Mouse (Mus musculus) kidney, embryonic 15.5 days (tissue): ENCODE measurements around the gene Ntn4. TPM values are rescaled to one million over a fixed set of nuclear protein-coding genes. Genes with fewer than 3 reads are reported as not detected.
"Not testable (repeated sequence)": the region's sequence is repeated elsewhere in the genome, so short reads cannot be mapped to it uniquely, and the experiment has no call there.

Experiments used
- ATAC-seq: fragments of 200-750 bp; cut with Nextera tagmentation; replicated peaks from 2 replicates; pipeline ENCODE4 v1.8.0; 2017; ENCODE audit warnings: moderate TSS enrichment; ENCODE audit not compliant: low FRiP score
- H3K27ac ChIP-seq: fragments of 300-500 bp; sonication (generic); 2 replicates; pipeline ENCODE4 v1.5.1; 2015; ENCODE audit warnings: mild to moderate bottlenecking, inconsistent platforms
- H3K27me3 ChIP-seq: fragments of 300-500 bp; sonication (generic); 2 replicates; pipeline ENCODE4 v1.6.1; 2015; ENCODE audit warnings: inconsistent platforms
- H3K36me3 ChIP-seq: fragments of 300-500 bp; sonication (generic); 2 replicates; pipeline ENCODE4 v1.6.1; 2015; ENCODE audit warnings: inconsistent platforms
- H3K4me1 ChIP-seq: fragments of 300-500 bp; sonication (generic); 2 replicates; pipeline ENCODE4 v1.6.1; 2015; ENCODE audit warnings: inconsistent platforms
- H3K4me2 ChIP-seq: fragments of 300-500 bp; sonication (generic); 2 replicates; pipeline ENCODE4 v1.6.1; 2015; ENCODE audit warnings: moderate library complexity, mild to moderate bottlenecking, inconsistent platforms
- H3K4me3 ChIP-seq: fragments of 300-500 bp; sonication (generic); replicated peaks from 2 replicates; pipeline ENCODE4 v1.5.1; 2015; ENCODE audit warnings: mild to moderate bottlenecking, inconsistent platforms
- H3K9ac ChIP-seq: fragments of 300-500 bp; sonication (generic); 2 replicates; pipeline ENCODE4 v1.6.1; 2015; ENCODE audit warnings: mild to moderate bottlenecking, inconsistent platforms
- H3K9me3 ChIP-seq: fragments of 300-500 bp; sonication (generic); replicated peaks from 2 replicates; pipeline ENCODE4 v1.6.1; 2016; ENCODE audit warnings: inconsistent platforms
- WGBS: fragments of 180-500 bp; shearing (Covaris S2); methylation state at CpG from one replicate; pipeline ENCODE4 v1.1.7; 2015; ENCODE audit warnings: mixed read lengths; 5-methylcytosine and 5-hydroxymethylcytosine counted together
- polyA plus RNA-seq: library from polyadenylated mRNA; unstranded; fragments of >200 nt; fragmentation: Nextera tagmentation; extraction: Ambion mirVana; gene quantifications from 2 replicates; pipeline ENCODE4 v1.2.1, GENCODE M21; 2015

Gene Ntn4
- polyA plus RNA-seq, 1 experiment from 2014 or later, result 0.93 TPM

GRCm38 (mm10) chr10:93666996-93667395, 26.5 kb downstream of the Ntn4 start:
- H3K27me3 ChIP-seq, result no peaks in the 10 kb centered on the region
- H3K27ac ChIP-seq, result no peak overlapping the region
- 52% methylated on average over 3 of the region's 3 CpGs for WGBS
- ATAC-seq, result no peak
- H3K9ac ChIP-seq, result no peak overlapping the region
- no peaks in the 10 kb centered on the region for H3K36me3 ChIP-seq
- no peaks in the 10 kb centered on the region for H3K4me1 ChIP-seq
- no peaks in the 10 kb centered on the region for H3K9me3 ChIP-seq
- no peak overlapping the region for H3K4me2 ChIP-seq
- no peak overlapping the region for H3K4me3 ChIP-seq

- 74% methylated on average over 22 of the region's 22 CpGs for WGBS
- no peaks in the 10 kb centered on the region for H3K9me3 ChIP-seq
- no peak overlapping the region for H3K4me3 ChIP-seq
- H3K27me3 ChIP-seq, result no peaks in the 10 kb centered on the region
- no peak for ATAC-seq
- no peaks in the 10 kb centered on the region for H3K4me1 ChIP-seq
- no peaks in the 10 kb centered on the region for H3K36me3 ChIP-seq
- H3K9ac ChIP-seq, result no peak overlapping the region
- H3K27ac ChIP-seq, result no peak overlapping the region
- no peak overlapping the region for H3K4me2 ChIP-seq
These were observed 32.4 kb downstream of the Ntn4 start for GRCm38 (mm10) chr10:93672646-93673479.

GRCm38 (mm10) chr10:93679191-93680007, 38.9 kb downstream of the Ntn4 start:
- Histone ChIP-seq H3K4me2 (peak overlapping the region; percentile 56), H3K27me3 (no peaks in the 10 kb centered on the region), H3K4me1 (peaks cover 9% of the 10 kb centered on the region), H3K4me3 (peak overlapping the region; percentile 22), H3K36me3 (no peaks in the 10 kb centered on the region), H3K9me3 (no peaks in the 10 kb centered on the region), H3K27ac (no peak overlapping the region), H3K9ac (no peak overlapping the region)
- ATAC-seq, result peak; percentile 71; the same call in 1 of the 2 replicates
- WGBS, result 34% methylated on average over 19 of the region's 19 CpGs

- Histone ChIP-seq H3K4me3 (no peak overlapping the region), H3K4me1 (peaks cover 9% of the 10 kb centered on the region), H3K36me3 (no peaks in the 10 kb centered on the region), H3K27me3 (no peaks in the 10 kb centered on the region), H3K4me2 (no peak overlapping the region), H3K9ac (no peak overlapping the region), H3K27ac (no peak overlapping the region), H3K9me3 (no peaks in the 10 kb centered on the region)
- 72% methylated on average over 6 of the region's 6 CpGs for WGBS
- ATAC-seq, result no peak
These were observed 40.3 kb downstream of the Ntn4 start for GRCm38 (mm10) chr10:93680680-93681377.

GRCm38 (mm10) chr10:93682185-93682747, 41.8 kb downstream of the Ntn4 start:
- no peaks in the 10 kb centered on the region for H3K9me3 ChIP-seq
- ATAC-seq, result no peak
- H3K36me3 ChIP-seq, result no peaks in the 10 kb centered on the region
- H3K4me1 ChIP-seq, result peaks cover 9% of the 10 kb centered on the region
- H3K4me3 ChIP-seq, result no peak overlapping the region
- no peaks in the 10 kb centered on the region for H3K27me3 ChIP-seq
- WGBS, result 75% methylated on average over 18 of the region's 18 CpGs
- H3K4me2 ChIP-seq, result no peak overlapping the region
- H3K9ac ChIP-seq, result no peak overlapping the region
- H3K27ac ChIP-seq, result no peak overlapping the region

GRCm38 (mm10) chr10:93683185-93683584, 42.7 kb downstream of the Ntn4 start:
- H3K27me3 ChIP-seq, result no peaks in the 10 kb centered on the region
- H3K9me3 ChIP-seq, result no peaks in the 10 kb centered on the region
- H3K4me2 ChIP-seq, result no peak overlapping the region
- WGBS, result 93% methylated on average over 7 of the region's 7 CpGs
- H3K27ac ChIP-seq, result no peak overlapping the region
- H3K4me3 ChIP-seq, result no peak overlapping the region
- H3K9ac ChIP-seq, result no peak overlapping the region
- no peak for ATAC-seq
- peaks cover 9% of the 10 kb centered on the region for H3K4me1 ChIP-seq
- no peaks in the 10 kb centered on the region for H3K36me3 ChIP-seq

- WGBS, result 92% methylated on average over 4 of the region's 4 CpGs
- no peaks in the 10 kb centered on the region for H3K27me3 ChIP-seq
- no peaks in the 10 kb centered on the region for H3K9me3 ChIP-seq
- no peak overlapping the region for H3K4me3 ChIP-seq
- H3K4me2 ChIP-seq, result no peak overlapping the region
- no peak overlapping the region for H3K9ac ChIP-seq
- no peak overlapping the region for H3K27ac ChIP-seq
- H3K4me1 ChIP-seq, result peaks cover 12% of the 10 kb centered on the region
- ATAC-seq, result no peak
- H3K36me3 ChIP-seq, result no peaks in the 10 kb centered on the region
These were observed 43.4 kb downstream of the Ntn4 start for GRCm38 (mm10) chr10:93683896-93684295.

- not testable (repeated sequence) for H3K4me1 ChIP-seq, H3K4me2 ChIP-seq, H3K36me3 ChIP-seq, H3K4me3 ChIP-seq, ATAC-seq, H3K9ac ChIP-seq, H3K27me3 ChIP-seq, H3K9me3 ChIP-seq, H3K27ac ChIP-seq
- WGBS, result 88% methylated on average over 3 of the region's 3 CpGs
These were observed 44.9 kb downstream of the Ntn4 start for GRCm38 (mm10) chr10:93685416-93685815.

- Histone ChIP-seq H3K9ac (no peak overlapping the region), H3K27me3 (no peaks in the 10 kb centered on the region), H3K27ac (no peak overlapping the region), H3K36me3 (no peaks in the 10 kb centered on the region), H3K4me2 (no peak overlapping the region), H3K4me1 (0 out of 2 replicates have a peak, but pooled peaks cover 3% of the 10 kb centered on the region), H3K4me3 (no peak overlapping the region), H3K9me3 (no peaks in the 10 kb centered on the region)
- 97% methylated on average over 6 of the region's 6 CpGs for WGBS
- ATAC-seq, result no peak
These were observed 46.1 kb downstream of the Ntn4 start for GRCm38 (mm10) chr10:93686579-93686978.

GRCm38 (mm10) chr10:93687781-93688180, 47.3 kb downstream of the Ntn4 start:
- Histone ChIP-seq H3K9me3 (no peaks in the 10 kb centered on the region), H3K4me2 (no peak overlapping the region), H3K4me3 (no peak overlapping the region), H3K4me1 (0 out of 2 replicates have a peak, but pooled peaks cover 3% of the 10 kb centered on the region), H3K9ac (no peak overlapping the region), H3K27ac (no peak overlapping the region), H3K36me3 (no peaks in the 10 kb centered on the region), H3K27me3 (no peaks in the 10 kb centered on the region)
- no peak for ATAC-seq
- 98% methylated on average over 3 of the region's 3 CpGs for WGBS

GRCm38 (mm10) chr10:93688306-93689171, 48.1 kb downstream of the Ntn4 start:
- Histone ChIP-seq H3K27ac (no peak overlapping the region), H3K4me3 (no peak overlapping the region), H3K4me2 (0 out of 2 replicates have a peak overlapping the region, but pooled peaks have one; percentile 19), H3K36me3 (no peaks in the 10 kb centered on the region), H3K27me3 (no peaks in the 10 kb centered on the region), H3K4me1 (0 out of 2 replicates have a peak, but pooled peaks cover 3% of the 10 kb centered on the region), H3K9me3 (no peaks in the 10 kb centered on the region), H3K9ac (no peak overlapping the region)
- WGBS, result 66% methylated on average over 26 of the region's 26 CpGs
- ATAC-seq, result no peak
